Mouse (Mus musculus): ENCODE measurements at regions not wholly inside any gene's neighbourhood (a gene's known extent, or its start where the extent isn't known, plus 50 kb on each side); places are given as distances from the start of the nearest gene placed in this dataset.
"Not testable (repeated sequence)": the region's sequence is repeated elsewhere in the genome, so short reads cannot be mapped to it uniquely, and the experiment has no call there.

DNA sequence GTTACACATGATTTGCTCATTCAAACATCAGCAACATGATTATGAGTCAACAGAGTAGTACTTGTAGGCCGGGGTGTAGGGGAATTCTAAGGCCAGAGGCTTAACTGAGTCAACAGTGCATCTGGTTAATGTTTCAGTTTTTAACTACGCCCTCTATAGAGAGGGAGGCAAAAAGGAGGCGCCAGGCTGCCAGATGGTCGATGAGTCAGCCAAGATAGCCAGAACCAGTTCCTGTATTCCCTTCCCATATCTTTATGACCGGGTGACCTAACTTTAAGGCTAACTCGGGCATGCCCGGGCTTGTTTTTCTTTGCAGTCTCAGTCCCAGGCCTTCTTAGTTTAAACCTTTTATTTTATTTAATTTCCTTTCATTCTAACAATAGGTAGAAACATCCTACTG, 476.0 kb upstream of the Cntn5 start:
- WGBS: 74% methylated on average over 7 of the region's 7 CpGs
- H3K27me3 ChIP-seq (ENCODE audit: control insufficient read depth, insufficient read depth, low read length): no peaks in the 10 kb centered on the region
- DNase-seq (ENCODE audit: low read depth in 1 of 2, low spot score in 2 of 2): no peak
- no peaks in the 10 kb centered on the region for H3K36me3 ChIP-seq (ENCODE audit: control insufficient read depth, insufficient read depth, low read length)
- H3K27ac ChIP-seq (ENCODE audit: insufficient read depth, low read length): no peak overlapping the region
- no peaks in the 10 kb centered on the region for H3K4me1 ChIP-seq (ENCODE audit: control insufficient read depth, insufficient read depth, insufficient read length)
- no peak overlapping the region for H3K4me3 ChIP-seq (ENCODE audit: extremely low read depth, insufficient read depth, insufficient read length)
- no peak for TF ChIP-seq POLR2A (IDR thresholded peaks at IDR 0.05; ENCODE audit: low read depth, low read length)
- TF ChIP-seq CTCF (IDR thresholded peaks at IDR 0.05; ENCODE audit: extremely low read depth, insufficient read depth, insufficient read length, insufficient replicate concordance): no peak

DNA sequence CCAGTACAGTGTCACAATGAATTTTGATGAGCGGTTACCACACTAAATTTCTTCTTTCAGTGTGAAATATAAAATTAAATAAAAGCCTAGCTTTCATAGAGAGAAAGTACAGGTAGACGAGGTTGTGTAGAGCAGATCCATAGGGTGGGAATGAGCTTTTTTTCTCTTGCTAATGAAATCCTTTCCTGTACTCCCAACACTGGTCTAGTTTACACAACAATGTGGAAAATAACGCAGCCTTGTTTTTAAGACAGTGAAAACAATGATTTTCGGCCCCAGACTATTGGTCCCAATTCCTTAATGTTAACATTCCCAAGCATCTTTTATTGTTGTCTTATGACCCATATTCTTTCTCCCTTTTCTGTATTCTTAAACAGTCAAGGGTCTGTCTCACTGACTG, 473.5 kb upstream of the Cntn5 start:
- Histone ChIP-seq H3K27ac (ENCODE audit: insufficient read depth, low read length) (no peak overlapping the region), H3K27me3 (ENCODE audit: control insufficient read depth, insufficient read depth, low read length) (no peaks in the 10 kb centered on the region), H3K4me1 (ENCODE audit: control insufficient read depth, insufficient read depth, insufficient read length) (no peaks in the 10 kb centered on the region), H3K4me3 (ENCODE audit: extremely low read depth, insufficient read depth, insufficient read length) (no peak overlapping the region), H3K36me3 (ENCODE audit: control insufficient read depth, insufficient read depth, low read length) (no peaks in the 10 kb centered on the region)
- TF ChIP-seq CTCF (IDR thresholded peaks at IDR 0.05; ENCODE audit: extremely low read depth, insufficient read depth, insufficient read length, insufficient replicate concordance) (no peak), POLR2A (IDR thresholded peaks at IDR 0.05; ENCODE audit: low read depth, low read length) (no peak)
- 85% methylated on average over 4 of the region's 4 CpGs for WGBS
- no peak for DNase-seq (ENCODE audit: low read depth in 1 of 2, low spot score in 2 of 2)

DNA sequence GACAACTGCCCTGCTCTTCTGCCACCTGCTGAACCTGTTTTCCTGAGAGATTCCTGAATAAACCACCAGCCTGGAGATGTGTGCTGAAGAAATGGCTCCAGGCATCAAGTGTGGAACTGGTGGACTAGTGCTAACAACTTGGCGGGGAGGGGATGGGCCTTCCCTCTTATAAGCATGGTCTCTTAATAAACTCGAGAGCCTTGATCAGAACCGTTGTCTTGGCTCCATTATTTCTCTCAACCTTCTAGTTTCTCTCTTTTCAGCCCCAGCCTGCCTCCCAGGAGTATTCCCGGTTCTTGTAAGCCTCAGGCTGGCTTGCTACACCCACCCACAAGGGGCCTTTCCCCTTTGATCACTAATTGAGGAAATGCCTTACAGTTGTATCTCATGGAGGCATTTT, 473.0 kb upstream of the Cntn5 start:
- no peaks in the 10 kb centered on the region for H3K4me1 ChIP-seq (ENCODE audit: control insufficient read depth, insufficient read depth, insufficient read length)
- no peak overlapping the region for H3K4me3 ChIP-seq (ENCODE audit: extremely low read depth, insufficient read depth, insufficient read length)
- H3K36me3 ChIP-seq (ENCODE audit: control insufficient read depth, insufficient read depth, low read length): no peaks in the 10 kb centered on the region
- 77% methylated on average over 4 of the region's 4 CpGs for WGBS
- no peak for DNase-seq (ENCODE audit: low read depth in 1 of 2, low spot score in 2 of 2)
- H3K27me3 ChIP-seq (ENCODE audit: control insufficient read depth, insufficient read depth, low read length): no peaks in the 10 kb centered on the region
- TF ChIP-seq CTCF (IDR thresholded peaks at IDR 0.05; ENCODE audit: extremely low read depth, insufficient read depth, insufficient read length, insufficient replicate concordance) (no peak), POLR2A (IDR thresholded peaks at IDR 0.05; ENCODE audit: low read depth, low read length) (no peak)
- no peak overlapping the region for H3K27ac ChIP-seq (ENCODE audit: insufficient read depth, low read length)

DNA sequence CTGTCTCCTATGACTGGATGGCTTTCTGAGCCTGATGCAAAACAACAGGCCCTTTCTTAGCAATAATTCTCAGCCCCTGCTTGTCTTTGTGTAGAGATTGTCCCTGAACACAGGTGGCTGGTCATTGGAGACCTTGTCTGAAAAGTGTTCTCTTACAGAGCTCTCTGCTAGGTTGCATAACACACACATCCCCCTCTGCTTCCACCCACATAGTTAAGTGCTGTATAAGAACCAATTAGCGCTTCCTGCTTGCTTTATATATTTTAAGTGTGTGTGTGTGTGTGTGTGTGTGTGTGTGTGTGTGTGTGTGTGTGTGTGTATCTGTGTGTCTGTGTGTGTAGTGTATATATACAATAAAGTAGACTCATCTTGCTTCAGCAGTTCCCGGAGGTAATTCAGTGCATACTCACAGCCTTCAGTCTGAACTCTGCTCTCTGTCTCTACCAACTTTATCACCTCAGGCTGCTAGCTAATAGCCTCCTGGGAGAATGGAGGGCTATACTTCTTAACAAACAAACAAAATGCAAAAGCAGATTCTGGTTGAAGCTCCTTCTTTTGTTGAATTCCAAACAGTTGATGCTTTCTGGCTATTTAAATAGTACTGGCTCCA, 468.8 kb upstream of the Cntn5 start:
- DNase-seq (ENCODE audit: low read depth in 1 of 2, low spot score in 2 of 2): no peak
- no peaks in the 10 kb centered on the region for H3K27me3 ChIP-seq (ENCODE audit: control insufficient read depth, insufficient read depth, low read length)
- no peak overlapping the region for H3K27ac ChIP-seq (ENCODE audit: insufficient read depth, low read length)
- WGBS: 87% methylated on average over 2 of the region's 2 CpGs
- TF ChIP-seq POLR2A (IDR thresholded peaks at IDR 0.05; ENCODE audit: low read depth, low read length): no peak
- no peak for TF ChIP-seq CTCF (IDR thresholded peaks at IDR 0.05; ENCODE audit: extremely low read depth, insufficient read depth, insufficient read length, insufficient replicate concordance)
- H3K4me1 ChIP-seq (ENCODE audit: control insufficient read depth, insufficient read depth, insufficient read length): no peaks in the 10 kb centered on the region
- H3K4me3 ChIP-seq (ENCODE audit: extremely low read depth, insufficient read depth, insufficient read length): no peak overlapping the region
- no peaks in the 10 kb centered on the region for H3K36me3 ChIP-seq (ENCODE audit: control insufficient read depth, insufficient read depth, low read length)

DNA sequence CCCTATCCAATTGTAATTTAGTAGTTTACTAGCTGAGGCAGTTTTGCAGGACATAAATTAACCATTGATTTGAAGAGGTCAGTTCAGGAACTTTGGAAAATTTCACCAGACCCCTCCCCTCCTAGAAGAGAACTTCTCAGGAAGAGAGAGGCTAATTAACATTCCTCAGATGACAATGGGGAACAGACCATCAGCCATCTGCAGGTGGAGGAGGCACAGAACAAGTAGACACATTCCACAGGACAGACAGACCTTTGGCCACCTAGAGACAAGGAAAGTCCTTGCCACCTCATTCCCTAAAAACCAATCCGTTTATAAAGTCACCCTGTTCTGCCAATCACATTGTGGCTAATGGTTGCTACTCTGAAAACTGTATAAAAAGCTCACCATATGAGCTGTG, 463.5 kb upstream of the Cntn5 start:
- Histone ChIP-seq H3K27me3 (ENCODE audit: control insufficient read depth, insufficient read depth, low read length) (no peaks in the 10 kb centered on the region), H3K27ac (ENCODE audit: insufficient read depth, low read length) (no peak overlapping the region), H3K36me3 (ENCODE audit: control insufficient read depth, insufficient read depth, low read length) (no peaks in the 10 kb centered on the region), H3K4me1 (ENCODE audit: control insufficient read depth, insufficient read depth, insufficient read length) (no peaks in the 10 kb centered on the region), H3K4me3 (ENCODE audit: extremely low read depth, insufficient read depth, insufficient read length) (no peak overlapping the region)
- WGBS: 53% methylated on average over 1 of the region's 1 CpGs
- no peak for DNase-seq (ENCODE audit: low read depth in 1 of 2, low spot score in 2 of 2)
- no peak for TF ChIP-seq CTCF (IDR thresholded peaks at IDR 0.05; ENCODE audit: extremely low read depth, insufficient read depth, insufficient read length, insufficient replicate concordance)
- TF ChIP-seq POLR2A (IDR thresholded peaks at IDR 0.05; ENCODE audit: low read depth, low read length): no peak

DNA sequence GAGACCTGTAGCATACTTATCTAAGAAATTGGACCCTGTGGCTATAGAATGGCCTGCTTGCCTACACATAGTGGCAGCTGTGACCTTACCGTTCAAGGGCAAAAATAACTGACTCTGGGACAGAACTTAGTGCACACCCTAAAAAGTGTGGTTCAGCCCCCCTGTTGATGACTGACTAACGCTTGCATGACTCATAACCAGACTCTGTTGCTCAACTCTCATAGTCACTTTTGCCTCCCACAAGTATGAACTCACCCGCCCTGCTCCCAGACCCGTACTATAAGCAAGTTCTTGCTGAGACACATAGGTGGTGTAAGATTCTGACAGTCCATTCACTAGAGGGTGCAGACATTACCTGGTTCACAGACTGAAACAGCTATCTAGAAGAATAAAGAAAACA, 424.3 kb upstream of the Cntn5 start:
- Histone ChIP-seq H3K4me3 (ENCODE audit: extremely low read depth, insufficient read depth, insufficient read length) (no peak overlapping the region), H3K36me3 (ENCODE audit: control insufficient read depth, insufficient read depth, low read length) (no peaks in the 10 kb centered on the region), H3K27ac (ENCODE audit: insufficient read depth, low read length) (no peak overlapping the region), H3K27me3 (ENCODE audit: control insufficient read depth, insufficient read depth, low read length) (no peaks in the 10 kb centered on the region), H3K4me1 (ENCODE audit: control insufficient read depth, insufficient read depth, insufficient read length) (no peaks in the 10 kb centered on the region)
- DNase-seq (ENCODE audit: low read depth in 1 of 2, low spot score in 2 of 2): no peak
- TF ChIP-seq POLR2A (IDR thresholded peaks at IDR 0.05; ENCODE audit: low read depth, low read length): no peak
- 84% methylated on average over 4 of the region's 4 CpGs for WGBS

DNA sequence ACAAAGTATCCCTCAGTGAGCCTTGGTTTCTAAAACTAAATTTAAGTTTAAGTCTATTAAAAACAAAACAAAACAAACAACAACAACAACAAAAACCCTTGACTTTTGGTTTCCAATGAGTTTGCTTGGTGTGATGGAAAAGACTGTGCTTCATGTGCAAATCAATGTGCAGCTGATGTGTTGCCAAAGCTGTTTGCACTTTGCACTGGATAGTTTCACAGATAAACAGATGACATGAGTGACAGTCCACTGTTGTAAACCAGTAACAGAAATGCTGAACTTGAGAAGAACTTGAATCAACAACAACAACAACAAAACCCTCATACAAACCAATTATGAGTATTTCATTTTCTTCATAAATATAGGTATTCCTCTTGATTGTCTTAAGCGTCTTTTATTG, 412.6 kb upstream of the Cntn5 start:
- Histone ChIP-seq H3K27me3 (ENCODE audit: control insufficient read depth, insufficient read depth, low read length) (no peaks in the 10 kb centered on the region), H3K4me1 (ENCODE audit: control insufficient read depth, insufficient read depth, insufficient read length) (no peaks in the 10 kb centered on the region), H3K4me3 (ENCODE audit: extremely low read depth, insufficient read depth, insufficient read length) (no peak overlapping the region), H3K27ac (ENCODE audit: insufficient read depth, low read length) (no peak overlapping the region), H3K36me3 (ENCODE audit: control insufficient read depth, insufficient read depth, low read length) (no peaks in the 10 kb centered on the region)
- TF ChIP-seq CTCF (IDR thresholded peaks at IDR 0.05; ENCODE audit: extremely low read depth, insufficient read depth, insufficient read length, insufficient replicate concordance) (no peak), POLR2A (IDR thresholded peaks at IDR 0.05; ENCODE audit: low read depth, low read length) (no peak)
- 80% methylated on average over 1 of the region's 1 CpGs for WGBS
- no peak for DNase-seq (ENCODE audit: low read depth in 1 of 2, low spot score in 2 of 2)

DNA sequence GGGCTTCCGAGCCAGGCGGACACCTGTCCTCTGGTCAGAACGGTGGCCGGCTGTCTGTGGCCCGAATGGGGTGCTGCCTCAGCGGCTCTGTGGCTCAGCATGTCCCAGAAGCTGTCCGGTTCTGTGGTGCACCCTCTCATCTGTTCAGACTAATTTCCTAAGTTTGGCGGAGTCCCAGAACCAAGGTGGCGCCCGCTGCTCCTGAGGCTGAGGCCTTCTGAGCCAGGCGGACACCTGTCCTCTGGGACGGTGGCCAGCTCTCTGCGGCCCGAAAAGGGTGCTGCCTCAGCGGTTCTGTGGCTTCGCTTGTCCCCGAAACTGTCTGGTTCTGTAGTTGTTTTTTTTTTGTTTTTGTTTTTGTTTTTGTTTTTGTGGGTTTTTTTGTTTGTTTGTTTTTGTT, 392.5 kb upstream of the Cntn5 start:
- not testable (repeated sequence) for H3K27ac ChIP-seq (ENCODE audit: insufficient read depth, low read length); H3K36me3 ChIP-seq (ENCODE audit: control insufficient read depth, insufficient read depth, low read length); H3K27me3 ChIP-seq (ENCODE audit: control insufficient read depth, insufficient read depth, low read length); H3K4me1 ChIP-seq (ENCODE audit: control insufficient read depth, insufficient read depth, insufficient read length); H3K4me3 ChIP-seq (ENCODE audit: extremely low read depth, insufficient read depth, insufficient read length); DNase-seq (ENCODE audit: low read depth in 1 of 2, low spot score in 2 of 2)
- 94% methylated on average over 17 of the region's 17 CpGs for WGBS
